Mouse (Mus musculus) midbrain, embryonic 15.5 days (tissue): Measurements from ENCODE around the gene Xbp1. TPM values are rescaled to one million over a fixed set of nuclear protein-coding genes. Genes with fewer than 3 reads are reported as not detected.
A peak's percentile ranks its signal among the peaks of the same experiment; 100 is the strongest.
"Not testable (repeated sequence)": the region's sequence is repeated elsewhere in the genome, so short reads cannot be mapped to it uniquely, and the experiment has no call there.

Experiments used
- ATAC-seq: fragments of 200-750 bp; cut with Nextera tagmentation; replicated peaks from 2 replicates; pipeline ENCODE4 v1.8.0; 2017; ENCODE audit warnings: moderate TSS enrichment
- H3K27ac ChIP-seq: fragments of 300-500 bp; sonication (generic); 2 replicates; pipeline ENCODE4 v1.5.1; 2015; ENCODE audit warnings: mild to moderate bottlenecking, inconsistent platforms
- H3K27me3 ChIP-seq: fragments of 300-500 bp; sonication (generic); replicated peaks from 2 replicates; pipeline ENCODE4 v1.6.1; 2015; ENCODE audit warnings: inconsistent platforms
- H3K36me3 ChIP-seq: fragments of 300-500 bp; sonication (generic); replicated peaks from 2 replicates; pipeline ENCODE4 v1.6.1; 2015; ENCODE audit warnings: inconsistent platforms
- H3K4me1 ChIP-seq: fragments of 300-500 bp; sonication (generic); 2 replicates; pipeline ENCODE4 v1.6.1; 2015; ENCODE audit warnings: inconsistent platforms
- H3K4me2 ChIP-seq: fragments of 300-500 bp; sonication (generic); 2 replicates; pipeline ENCODE4 v1.6.1; 2015; ENCODE audit warnings: inconsistent platforms, mild to moderate bottlenecking, moderate library complexity
- H3K4me3 ChIP-seq: fragments of 300-500 bp; sonication (generic); 2 replicates; pipeline ENCODE4 v1.5.1; 2015; ENCODE audit warnings: mild to moderate bottlenecking, inconsistent platforms
- H3K9ac ChIP-seq: fragments of 300-500 bp; sonication (generic); 2 replicates; pipeline ENCODE4 v1.6.1; 2015; ENCODE audit warnings: mild to moderate bottlenecking, inconsistent platforms
- H3K9me3 ChIP-seq: fragments of 300-500 bp; sonication (generic); 2 replicates; pipeline ENCODE4 v1.6.1; 2016; ENCODE audit warnings: inconsistent platforms
- WGBS: fragments of 180-500 bp; shearing (Covaris S2); methylation state at CpG from one replicate; pipeline ENCODE4 v1.1.7; 2015; ENCODE audit warnings: mixed read lengths; 5-methylcytosine and 5-hydroxymethylcytosine counted together
- polyA plus RNA-seq: library from polyadenylated mRNA; unstranded; fragments of >200 nt; fragmentation: Nextera tagmentation; extraction: Ambion mirVana; gene quantifications from 2 replicates; pipeline ENCODE4 v1.2.1, GENCODE M21; 2015

Gene Xbp1
- polyA plus RNA-seq, 1 experiment from 2014 or later = 152 TPM

GRCm38 (mm10) chr11:5541799-5542481, 21.5 kb downstream of the Xbp1 start, which contains the start of gene Ccdc117:
Ccdc117 (minus strand) TSS chr11:5542187.
- Histone ChIP-seq H3K9me3 (no peaks in the 10 kb centered on the region), H3K4me3 (peak within 1 kb of the TSS; percentile 56), H3K4me1 (peaks cover 19% of the 10 kb centered on the region), H3K36me3 (0 out of 2 replicates have a peak, but pooled peaks cover 3% of the 10 kb centered on the region), H3K27me3 (no peaks in the 10 kb centered on the region), H3K9ac (peak within 1 kb of the TSS; percentile 51), H3K27ac (peak within 1 kb of the TSS; percentile 76), H3K4me2 (peak within 1 kb of the TSS; percentile 77)
- ATAC-seq = peak; percentile 99
- under 1% methylated on average over 62 of the region's 65 CpGs for WGBS

GRCm38 (mm10) chr11:5542482-5543185, 22.2 kb downstream of the Xbp1 start:
- H3K9ac ChIP-seq = no peak overlapping the region
- peak; percentile 52 for ATAC-seq
- 58% methylated on average over 5 of the region's 5 CpGs for WGBS

DNA sequence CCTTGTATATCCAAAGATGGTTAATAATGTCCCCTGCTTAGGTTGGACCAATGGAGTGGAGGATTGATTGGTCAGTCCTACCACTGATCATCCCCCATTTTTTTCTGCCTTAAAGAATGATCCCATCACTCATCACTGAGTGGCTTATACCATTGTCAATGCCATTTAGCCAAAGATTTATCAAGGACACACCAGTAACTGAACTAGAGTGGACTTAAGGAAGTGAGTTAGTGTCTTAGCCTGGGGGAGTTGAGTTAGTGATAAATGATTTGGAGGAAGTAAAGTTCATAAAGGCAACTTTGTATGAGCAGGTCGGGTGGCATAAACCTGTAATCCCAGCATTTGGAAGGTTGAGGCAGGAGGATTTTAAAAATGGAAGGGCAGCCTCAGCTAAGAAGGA, 22.8 kb downstream of the Xbp1 start:
- Histone ChIP-seq H3K27ac (no peak overlapping the region), H3K27me3 (no peaks in the 10 kb centered on the region), H3K9me3 (no peaks in the 10 kb centered on the region), H3K4me3 (no peak overlapping the region), H3K4me1 (peaks cover 19% of the 10 kb centered on the region), H3K4me2 (no peak overlapping the region), H3K9ac (no peak overlapping the region), H3K36me3 (0 out of 2 replicates have a peak, but pooled peaks cover 3% of the 10 kb centered on the region)
- 84% methylated on average over 1 of the region's 1 CpGs for WGBS
- no peak for ATAC-seq

More at GRCm38 (mm10) chr11:5542482-5543185, 22.2 kb downstream of the Xbp1 start:
- Histone ChIP-seq H3K4me1 (peaks cover 19% of the 10 kb centered on the region), H3K4me2 (peak overlapping the region; percentile 77), H3K27me3 (no peaks in the 10 kb centered on the region), H3K27ac (no peak overlapping the region), H3K4me3 (peak overlapping the region; percentile 56), H3K9me3 (no peaks in the 10 kb centered on the region), H3K36me3 (0 out of 2 replicates have a peak, but pooled peaks cover 3% of the 10 kb centered on the region)

GRCm38 (mm10) chr11:5544709-5545108, 24.2 kb downstream of the Xbp1 start:
- not testable (repeated sequence) for H3K4me3 ChIP-seq, H3K9me3 ChIP-seq, ATAC-seq, H3K36me3 ChIP-seq, H3K27ac ChIP-seq, H3K9ac ChIP-seq, H3K27me3 ChIP-seq, H3K4me2 ChIP-seq
- 94% methylated on average over 1 of the region's 1 CpGs for WGBS
- H3K4me1 ChIP-seq = peaks cover 13% of the 10 kb centered on the region

GRCm38 (mm10) chr11:5545457-5545856, 25.0 kb downstream of the Xbp1 start:
- ATAC-seq = no peak
- H3K4me3 ChIP-seq = no peak overlapping the region
- no peaks in the 10 kb centered on the region for H3K36me3 ChIP-seq
- H3K27ac ChIP-seq = no peak overlapping the region
- no peak overlapping the region for H3K9ac ChIP-seq
- 79% methylated on average over 4 of the region's 4 CpGs for WGBS
- H3K4me2 ChIP-seq = no peak overlapping the region
- no peaks in the 10 kb centered on the region for H3K27me3 ChIP-seq
- H3K9me3 ChIP-seq = no peaks in the 10 kb centered on the region
- peaks cover 9% of the 10 kb centered on the region for H3K4me1 ChIP-seq

- H3K27me3 ChIP-seq = no peaks in the 10 kb centered on the region
- H3K4me1 ChIP-seq = no peaks in the 10 kb centered on the region
- 90% methylated on average over 3 of the region's 3 CpGs for WGBS
- H3K4me2 ChIP-seq = no peak overlapping the region
- H3K27ac ChIP-seq = no peak overlapping the region
- no peaks in the 10 kb centered on the region for H3K9me3 ChIP-seq
- H3K36me3 ChIP-seq = no peaks in the 10 kb centered on the region
- ATAC-seq = no peak
- no peak overlapping the region for H3K9ac ChIP-seq
- H3K4me3 ChIP-seq = no peak overlapping the region
Observed at GRCm38 (mm10) chr11:5546693-5547092, 26.2 kb downstream of the Xbp1 start.

DNA sequence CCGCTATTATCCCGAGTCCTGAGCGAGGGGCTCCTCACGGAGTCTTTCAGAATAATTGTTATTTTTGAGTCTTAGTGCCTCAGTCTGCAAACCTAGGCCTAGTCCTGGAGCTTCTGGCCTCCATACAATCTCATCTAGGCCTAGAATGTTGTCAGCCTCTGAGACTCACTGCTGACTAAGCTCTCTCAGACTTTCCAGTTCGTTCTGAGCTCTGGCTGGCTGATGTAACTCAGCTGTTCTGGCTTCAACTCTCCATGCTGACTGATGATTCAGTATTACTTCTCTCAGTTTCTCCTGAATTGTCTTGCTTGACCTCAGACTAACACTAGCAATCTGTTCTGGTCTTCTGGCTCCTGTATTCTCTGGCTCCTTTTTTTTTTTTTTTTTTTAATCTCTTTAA, 31.0 kb downstream of the Xbp1 start:
- H3K27ac ChIP-seq = no peak overlapping the region
- no peak overlapping the region for H3K4me3 ChIP-seq
- whole genome bisulfite sequencing = 90% methylated on average over 5 of the region's 5 CpGs
- H3K27me3 ChIP-seq = no peaks in the 10 kb centered on the region
- ATAC-seq = no peak
- H3K36me3 ChIP-seq = no peaks in the 10 kb centered on the region
- no peaks in the 10 kb centered on the region for H3K9me3 ChIP-seq
- H3K4me2 ChIP-seq = no peak overlapping the region
- H3K9ac ChIP-seq = no peak overlapping the region
- H3K4me1 ChIP-seq = no peaks in the 10 kb centered on the region

GRCm38 (mm10) chr11:5551931-5552330, 31.5 kb downstream of the Xbp1 start:
- Histone ChIP-seq H3K4me3 (no peak overlapping the region), H3K9ac (no peak overlapping the region), H3K36me3 (no peaks in the 10 kb centered on the region), H3K27ac (no peak overlapping the region), H3K27me3 (no peaks in the 10 kb centered on the region), H3K4me1 (no peaks in the 10 kb centered on the region), H3K9me3 (no peaks in the 10 kb centered on the region), H3K4me2 (no peak overlapping the region)
- 63% methylated on average over 1 of the region's 1 CpGs for WGBS
- ATAC-seq = no peak

DNA sequence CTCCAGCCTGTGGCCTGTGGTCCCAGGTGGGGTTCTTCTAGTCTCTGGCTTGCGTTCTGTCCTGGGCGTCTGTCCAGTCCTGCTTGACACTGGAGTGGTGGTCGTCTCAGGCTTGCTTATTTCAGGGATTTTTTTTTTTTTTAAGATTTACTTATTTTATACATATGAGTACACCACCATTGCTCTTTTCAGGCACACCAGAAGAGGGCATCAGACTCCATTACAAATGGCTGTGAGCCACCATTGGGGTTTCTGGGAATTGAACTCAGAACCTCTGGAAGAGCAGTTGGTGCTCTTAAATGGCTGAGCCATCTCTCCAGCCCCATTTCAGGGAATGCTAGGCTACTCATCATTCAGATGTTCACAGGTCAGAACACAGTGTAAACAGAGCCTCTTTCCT, 39.8 kb downstream of the Xbp1 start:
- no peak overlapping the region for H3K9ac ChIP-seq
- no peaks in the 10 kb centered on the region for H3K27me3 ChIP-seq
- no peak for ATAC-seq
- H3K4me3 ChIP-seq = no peak overlapping the region
- H3K9me3 ChIP-seq = no peaks in the 10 kb centered on the region
- H3K27ac ChIP-seq = no peak overlapping the region
- peaks cover 4% of the 10 kb centered on the region; the same call in 1 of the 2 replicates for H3K4me1 ChIP-seq
- H3K4me2 ChIP-seq = no peak overlapping the region
- WGBS = 83% methylated on average over 3 of the region's 3 CpGs
- no peaks in the 10 kb centered on the region for H3K36me3 ChIP-seq

DNA sequence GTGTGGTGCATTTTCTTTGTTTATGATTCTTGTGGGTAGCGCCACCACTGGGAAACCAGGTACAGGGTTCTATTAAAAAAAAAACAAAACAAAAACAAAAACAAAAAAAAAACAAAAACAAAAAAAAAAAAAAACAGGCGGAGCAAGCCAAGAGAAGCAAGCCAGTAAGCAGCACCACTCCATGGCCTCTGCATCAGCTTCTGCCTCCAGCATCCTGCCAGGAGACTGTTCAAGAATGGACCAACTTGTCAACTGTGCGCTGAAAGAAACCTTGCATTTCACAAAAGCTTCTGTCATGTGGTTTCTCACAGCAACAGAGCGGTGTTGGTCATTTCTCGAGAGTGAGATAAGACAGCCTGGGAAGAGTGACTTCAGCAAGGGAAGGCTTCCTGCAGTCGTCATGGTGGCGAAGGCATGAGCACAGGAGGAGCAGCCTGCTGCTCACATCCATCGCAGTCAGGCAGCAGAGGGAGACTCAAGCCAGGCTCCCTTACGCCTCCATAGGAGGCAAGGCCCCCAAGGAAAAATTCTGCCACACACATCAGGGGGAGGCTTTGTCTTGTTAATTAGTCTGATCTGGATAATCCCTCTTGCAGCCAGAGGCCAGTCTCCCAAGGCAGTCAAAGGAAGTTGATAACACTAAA, 42.3 kb downstream of the Xbp1 start:
- H3K27me3 ChIP-seq = no peaks in the 10 kb centered on the region
- no peak overlapping the region for H3K9ac ChIP-seq
- H3K27ac ChIP-seq = no peak overlapping the region
- H3K4me2 ChIP-seq = peak overlapping the region; percentile 16; the same call in 1 of the 2 replicates
- ATAC-seq = 0 out of 2 replicates have a peak, but pooled peaks have one; percentile 42
- H3K9me3 ChIP-seq = no peaks in the 10 kb centered on the region
- H3K4me3 ChIP-seq = no peak overlapping the region
- peaks cover 4% of the 10 kb centered on the region; the same call in 1 of the 2 replicates for H3K4me1 ChIP-seq
- no peaks in the 10 kb centered on the region for H3K36me3 ChIP-seq
- WGBS = 22% methylated on average over 9 of the region's 9 CpGs

- peaks cover 4% of the 10 kb centered on the region; the same call in 1 of the 2 replicates for H3K4me1 ChIP-seq
- WGBS = 61% methylated on average over 6 of the region's 6 CpGs
- no peak overlapping the region for H3K4me3 ChIP-seq
- no peaks in the 10 kb centered on the region for H3K27me3 ChIP-seq
- H3K9me3 ChIP-seq = no peaks in the 10 kb centered on the region
- H3K36me3 ChIP-seq = no peaks in the 10 kb centered on the region
- no peak overlapping the region for H3K4me2 ChIP-seq
- H3K27ac ChIP-seq = no peak overlapping the region
- no peak for ATAC-seq
- H3K9ac ChIP-seq = no peak overlapping the region
Observed at GRCm38 (mm10) chr11:5563898-5564297, 43.4 kb downstream of the Xbp1 start.

DNA sequence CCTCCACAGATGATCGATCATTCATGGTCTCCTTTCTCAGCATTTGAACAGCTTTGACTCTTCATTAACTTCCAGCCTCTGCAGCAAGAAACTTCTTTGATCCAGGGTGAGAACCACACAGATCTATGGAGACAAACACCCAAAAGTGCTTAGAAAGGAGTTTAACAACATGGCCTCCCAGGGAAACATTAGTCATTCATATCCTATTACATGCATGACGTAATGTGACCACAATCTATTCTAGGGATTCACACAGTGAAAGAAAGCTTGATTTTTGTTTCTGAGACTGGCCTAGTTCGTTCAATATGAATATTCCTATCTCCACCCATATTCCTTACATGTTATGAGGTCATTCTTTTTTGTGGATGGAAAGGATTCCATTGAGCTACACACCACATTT, 45.1 kb downstream of the Xbp1 start:
- Histone ChIP-seq H3K9me3 (no peaks in the 10 kb centered on the region), H3K4me3 (no peak overlapping the region), H3K4me2 (no peak overlapping the region), H3K36me3 (no peaks in the 10 kb centered on the region), H3K27me3 (no peaks in the 10 kb centered on the region), H3K4me1 (peaks cover 4% of the 10 kb centered on the region; the same call in 1 of the 2 replicates), H3K27ac (no peak overlapping the region), H3K9ac (no peak overlapping the region)
- 75% methylated on average over 3 of the region's 3 CpGs for WGBS
- no peak for ATAC-seq
